Mouse (Mus musculus): ENCODE results near the gene Fbxo39.
"Not testable (repeated sequence)": the region's sequence is repeated elsewhere in the genome, so short reads cannot be mapped to it uniquely, and the experiment has no call there.

Fbxo39 gene

GRCm38 (mm10) chr11:72311355-72312001 lies 2.8 kb upstream of the Fbxo39 start:
- DNase-seq (ENCODE audit: low spot score in 2 of 2) = no peak

- no peak for DNase-seq (ENCODE audit: low spot score in 2 of 2)
These were observed 3.8 kb downstream of the Fbxo39 start for GRCm38 (mm10) chr11:72318026-72318425.

GRCm38 (mm10) chr11:72324431-72324830 lies 10.2 kb downstream of the Fbxo39 start:
- no peak for DNase-seq (ENCODE audit: low spot score in 2 of 2)

- DNase-seq (ENCODE audit: low spot score in 2 of 2) = no peak
These were observed 11.5 kb downstream of the Fbxo39 start for GRCm38 (mm10) chr11:72325701-72326100.

GRCm38 (mm10) chr11:72332951-72333667 lies 18.9 kb downstream of the Fbxo39 start:
- DNase-seq (ENCODE audit: low spot score in 2 of 2) = no peak

GRCm38 (mm10) chr11:72334653-72335052 lies 20.4 kb downstream of the Fbxo39 start:
- DNase-seq (ENCODE audit: low spot score in 2 of 2) = no peak

- no peak for DNase-seq (ENCODE audit: low spot score in 2 of 2)
These were observed 22.5 kb downstream of the Fbxo39 start for GRCm38 (mm10) chr11:72336726-72337125.

GRCm38 (mm10) chr11:72338437-72338871 lies 24.2 kb downstream of the Fbxo39 start:
- no peak for DNase-seq (ENCODE audit: low spot score in 2 of 2)

- DNase-seq (ENCODE audit: low spot score in 2 of 2) = no peak
These were observed 25.5 kb downstream of the Fbxo39 start for GRCm38 (mm10) chr11:72339716-72340115.

- DNase-seq (ENCODE audit: low spot score in 2 of 2) = peak; percentile 50 to 57
These were observed 28.4 kb downstream of the Fbxo39 start for GRCm38 (mm10) chr11:72342549-72343237.

- DNase-seq (ENCODE audit: low spot score in 2 of 2) = not testable (repeated sequence)
These were observed 29.0 kb downstream of the Fbxo39 start for GRCm38 (mm10) chr11:72343238-72343625.

GRCm38 (mm10) chr11:72343904-72344303 lies 29.7 kb downstream of the Fbxo39 start:
- DNase-seq (ENCODE audit: low spot score in 2 of 2) = peak in 1 of 2 experiments; percentile 16

- no peak for DNase-seq (ENCODE audit: low spot score in 2 of 2)
These were observed 30.2 kb downstream of the Fbxo39 start for GRCm38 (mm10) chr11:72344486-72344885.

- no peak for DNase-seq (ENCODE audit: low spot score in 2 of 2)
These were observed 34.3 kb downstream of the Fbxo39 start for GRCm38 (mm10) chr11:72348563-72348962.

GRCm38 (mm10) chr11:72349016-72349415 lies 34.8 kb downstream of the Fbxo39 start:
- DNase-seq (ENCODE audit: low spot score in 2 of 2) = peak; percentile 15 to 26

GRCm38 (mm10) chr11:72349652-72350051 lies 35.4 kb downstream of the Fbxo39 start:
- DNase-seq (ENCODE audit: low spot score in 2 of 2) = no peak

- DNase-seq (ENCODE audit: low spot score in 2 of 2) = no peak
These were observed 38.0 kb downstream of the Fbxo39 start for GRCm38 (mm10) chr11:72352272-72352671.

GRCm38 (mm10) chr11:72353186-72353585 lies 38.9 kb downstream of the Fbxo39 start:
- DNase-seq (ENCODE audit: low spot score in 2 of 2) = no peak

- peak; percentile 38 to 58 for DNase-seq (ENCODE audit: low spot score in 2 of 2)
These were observed 40.9 kb downstream of the Fbxo39 start for GRCm38 (mm10) chr11:72354971-72355728.

GRCm38 (mm10) chr11:72361385-72362346 lies 47.4 kb downstream of the Fbxo39 start:
- DNase-seq (ENCODE audit: low spot score in 2 of 2) = peak in 1 of 2 experiments; percentile 27

GRCm38 (mm10) chr11:72362347-72362741 lies 48.1 kb downstream of the Fbxo39 start, which contains the start of gene Tekt1:
Gene Tekt1, minus strand, starts transcription at chr11:72362442.
- DNase-seq (ENCODE audit: low spot score in 2 of 2) = no peak

Data from heart, adult 9 months (tissue).